Mouse (Mus musculus): Measurements from ENCODE around the gene Yeats4. TPM values are rescaled to one million over a fixed set of nuclear protein-coding genes. Genes with fewer than 3 reads are reported as not detected.

The Yeats4 gene
- total RNA-seq (2023): 43.2 and 45.3 TPM in 2 replicates

GRCm38 (mm10) chr10:117224102-117224990 lies at the start of gene Yeats4:
Gene Yeats4 (minus strand): TSS chr10:117224507.

GRCm38 (mm10) chr10:117238603-117239002 lies 14.3 kb upstream of the Yeats4 start, which contains the start of gene 9530003J23Rik:
Gene 9530003J23Rik (minus strand): TSS chr10:117238703.

Other genes with a start within 250 kb of the Yeats4 start
- not detected in 2 replicates for gene Best3, start 238.2 kb downstream of the Yeats4 start, total RNA-seq (2023)
- not detected in 2 replicates for gene Lrrc10, start 179.2 kb downstream of the Yeats4 start, total RNA-seq (2023)
- gene Cct2, start 160.7 kb downstream of the Yeats4 start, total RNA-seq (2023): 82.4 and 92.3 TPM in 2 replicates
- gene Frs2, start 76.0 kb downstream of the Yeats4 start, total RNA-seq (2023): 13.2 and 14.0 TPM in 2 replicates
- gene 9530003J23Rik, start 14.2 kb upstream of the Yeats4 start, total RNA-seq (2023): 0.47 TPM in 1 of 2 replicates, not detected in the other
- gene Lyz2, start 57.8 kb upstream of the Yeats4 start, total RNA-seq (2023): 11,844 and 13,328 TPM in 2 replicates
- gene Lyz1, start 68.4 kb upstream of the Yeats4 start, total RNA-seq (2023): 1,710 and 1,785 TPM in 2 replicates
- gene Cpsf6, start 155.5 kb upstream of the Yeats4 start, total RNA-seq (2023): 58.1 and 71.5 TPM in 2 replicates